Mouse (Mus musculus) gastrocnemius, postnatal 4 days (tissue): Measurements from ENCODE around the gene Tecr. TPM values are rescaled to one million over a fixed set of nuclear protein-coding genes. Genes with fewer than 3 reads are reported as not detected.

Source experiments
- DNase-seq, 2 experiments: peaks; one replicate each; pipeline ENCODE4 v3.0.0; 2021 to 2022; ENCODE audit warnings: low spot score in 2 of 2, mixed read lengths in 2 of 2
- long read RNA-seq, 2 experiments: library from polyadenylated mRNA; stranded (forward); transcript quantifications; one replicate each; pipeline ENCODE4 v2.0.0; 2021
- total RNA-seq, 2 experiments: library from RNA; stranded (reverse); gene quantifications; 2 replicates each; pipeline ENCODE4 v1.2.3; 2021

Gene Tecr
- 100 to 1,000 TPM; 276 to 303 TPM for total RNA-seq
- long read RNA-seq, experiment 1, transcript Tecr-201 (13 exons, 1,158 nt): major isoform, 139 of 401 reads
- long read RNA-seq, experiment 1, transcript Tecr-203 (12 exons, 1,120 nt): minor isoform, 31 of 401 reads
- long read RNA-seq, experiment 1, partial matches to known transcripts: 215 of 401 reads
- long read RNA-seq, experiment 1, other reads (novel, unspliced or antisense): 14 of 401 reads
- long read RNA-seq, experiment 2, transcript Tecr-201 (13 exons, 1,158 nt): major isoform, 93 of 329 reads
- long read RNA-seq, experiment 2, transcript Tecr-203 (12 exons, 1,120 nt): minor isoform, 25 of 329 reads
- long read RNA-seq, experiment 2, partial matches to known transcripts: 187 of 329 reads
- long read RNA-seq, experiment 2, other reads (novel, unspliced or antisense): 23 of 329 reads

GRCm38 (mm10) chr8:83607661-83608397 is at the start of gene Tecr, which contains the start of gene Dnajb1:
Gene Tecr (minus strand): TSS chr8:83607971.
Gene Dnajb1 (plus strand): TSS chr8:83608193.
- DNase-seq: peak; percentile 99 to 100

GRCm38 (mm10) chr8:83656484-83657246 is 48.9 kb upstream of the Tecr start:
- no peak for DNase-seq

- DNase-seq: no peak
Measured at GRCm38 (mm10) chr8:83656043-83656442, 48.3 kb upstream of the Tecr start.

- DNase-seq: no peak
Measured at GRCm38 (mm10) chr8:83654725-83655124, 47.0 kb upstream of the Tecr start.

GRCm38 (mm10) chr8:83653662-83654017 is 45.9 kb upstream of the Tecr start:
- no peak for DNase-seq

- DNase-seq: no peak
Measured at GRCm38 (mm10) chr8:83652744-83653661, 45.2 kb upstream of the Tecr start.

GRCm38 (mm10) chr8:83652030-83652743 is 44.4 kb upstream of the Tecr start, which contains the start of gene Gipc1:
Gene Gipc1 (plus strand): TSS chr8:83652677.
- peak; percentile 88 to 94 for DNase-seq

GRCm38 (mm10) chr8:83649699-83650098 is 41.9 kb upstream of the Tecr start:
- no peak for DNase-seq

- DNase-seq: no peak
Measured at GRCm38 (mm10) chr8:83648031-83648430, 40.3 kb upstream of the Tecr start.

GRCm38 (mm10) chr8:83647511-83647910 is 39.7 kb upstream of the Tecr start:
- DNase-seq: no peak

GRCm38 (mm10) chr8:83639649-83640048 is 31.9 kb upstream of the Tecr start:
- DNase-seq: no peak

GRCm38 (mm10) chr8:83638856-83639255 is 31.1 kb upstream of the Tecr start:
- DNase-seq: no peak

GRCm38 (mm10) chr8:83632083-83632707 is 24.4 kb upstream of the Tecr start:
- no peak for DNase-seq

GRCm38 (mm10) chr8:83625676-83626299 is 18.0 kb upstream of the Tecr start:
- DNase-seq: no peak

- no peak for DNase-seq
Measured at GRCm38 (mm10) chr8:83624739-83625138, 17.0 kb upstream of the Tecr start.

GRCm38 (mm10) chr8:83623549-83623948 is 15.8 kb upstream of the Tecr start:
- no peak for DNase-seq

- DNase-seq: peak; percentile 77 to 85
Measured at GRCm38 (mm10) chr8:83622389-83622989, 14.7 kb upstream of the Tecr start.

- no peak for DNase-seq
Measured at GRCm38 (mm10) chr8:83621691-83622388, 14.1 kb upstream of the Tecr start.
